Mouse (Mus musculus) ovary, postnatal 10 days (tissue): ENCODE data around the gene Mybpc2.

Experiments used
- DNase-seq: peaks from one replicate; pipeline ENCODE4 v3.0.0; 2022; ENCODE audit warnings: low spot score

Mybpc2 gene

DNA sequence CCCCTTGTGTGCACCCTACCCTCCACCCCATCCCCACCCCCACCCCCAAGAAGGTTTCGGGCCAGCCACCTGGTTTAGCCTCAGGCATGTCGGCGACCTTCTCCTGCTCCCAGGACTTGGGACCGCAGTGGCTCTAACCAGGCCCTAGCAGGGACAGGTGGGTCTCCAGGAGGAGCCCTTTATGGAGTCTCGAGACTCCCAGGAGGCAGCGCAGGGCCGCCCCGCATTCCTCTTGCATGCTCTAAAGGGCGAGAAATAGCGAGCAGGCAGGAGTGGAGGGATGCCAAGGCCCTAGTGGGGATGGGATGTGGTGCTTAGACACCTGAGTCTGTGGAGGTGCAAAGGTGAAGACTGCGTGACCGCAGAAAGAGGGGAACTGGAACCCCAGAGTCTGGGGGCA, at the start of gene Mybpc2:
TSS of gene Mybpc2 (minus strand) at position 155 of the 400 bp plus-strand sequence.
- no peak for DNase-seq

DNA sequence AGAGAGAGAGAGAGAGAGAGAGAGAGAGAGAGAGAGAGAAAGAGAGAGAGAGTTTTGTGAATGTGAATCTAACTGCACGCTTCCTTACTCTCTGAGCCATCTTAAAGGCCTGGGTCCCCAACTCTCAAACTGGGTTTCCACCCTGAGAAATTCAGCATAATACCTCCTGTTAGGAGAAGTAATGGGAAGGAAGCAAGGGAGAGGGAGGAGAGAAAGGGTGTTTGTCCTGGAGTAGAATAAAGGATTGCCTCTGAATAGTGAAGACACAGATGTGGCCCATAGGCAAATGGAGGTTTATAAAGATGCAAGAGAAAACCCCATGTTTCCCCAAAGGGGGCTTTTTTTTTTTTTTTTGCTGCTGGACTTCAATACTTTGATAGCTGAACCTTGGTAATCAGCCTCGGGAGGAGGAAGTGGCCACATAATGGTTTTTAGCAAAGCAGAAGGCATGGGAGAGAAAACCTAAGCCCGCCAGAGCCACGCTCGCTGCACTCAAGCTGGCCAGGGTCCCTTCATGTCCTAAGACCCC, 48.6 kb upstream of the Mybpc2 start:
- DNase-seq: no peak

DNA sequence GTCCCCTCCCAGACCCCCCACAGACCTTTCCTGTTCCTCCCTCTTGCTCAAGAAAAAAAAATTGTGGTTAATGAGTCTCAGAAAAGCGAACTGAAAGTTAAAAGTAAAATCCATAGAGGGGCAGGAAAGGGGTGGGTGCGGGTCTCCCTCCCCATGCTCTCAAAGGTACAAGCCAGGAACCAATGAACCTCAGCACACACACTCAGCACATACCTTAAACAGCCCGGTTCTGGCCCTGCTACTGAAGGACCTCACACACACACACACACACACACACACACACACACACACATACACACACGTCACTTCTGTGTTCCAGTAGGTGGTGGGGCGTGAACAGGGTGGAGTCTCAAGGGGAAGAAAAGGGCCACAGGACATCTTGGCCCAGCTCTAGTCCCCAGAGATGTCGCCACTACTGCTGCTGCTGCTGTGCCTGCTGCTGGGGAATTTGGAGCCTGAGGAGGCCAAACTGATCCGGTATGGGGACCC, 47.8 kb upstream of the Mybpc2 start, which contains the start of gene Napsa:
TSS of gene Napsa (plus strand) at position 168 of the 489 bp plus-strand sequence.
- no peak for DNase-seq

DNA sequence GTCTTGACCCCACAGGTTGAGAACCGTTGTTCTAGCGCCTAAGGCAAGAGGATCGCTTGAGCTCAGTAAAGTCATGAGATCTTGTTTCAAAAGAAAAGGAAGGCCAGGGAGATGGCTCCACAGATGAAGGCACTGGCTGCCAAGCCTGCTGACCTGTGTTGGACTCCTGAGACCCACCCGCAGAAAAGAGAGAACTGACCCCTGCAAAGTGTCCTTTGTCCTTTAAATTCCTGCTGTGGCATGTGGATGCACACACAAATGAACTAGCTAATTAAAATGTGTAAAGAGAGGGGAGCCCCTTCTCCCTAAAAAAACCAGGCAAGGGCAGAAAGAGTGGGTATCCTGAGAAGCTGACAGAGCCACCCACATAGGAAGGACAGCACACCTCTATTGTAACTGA, 47.4 kb upstream of the Mybpc2 start:
- no peak for DNase-seq

DNA sequence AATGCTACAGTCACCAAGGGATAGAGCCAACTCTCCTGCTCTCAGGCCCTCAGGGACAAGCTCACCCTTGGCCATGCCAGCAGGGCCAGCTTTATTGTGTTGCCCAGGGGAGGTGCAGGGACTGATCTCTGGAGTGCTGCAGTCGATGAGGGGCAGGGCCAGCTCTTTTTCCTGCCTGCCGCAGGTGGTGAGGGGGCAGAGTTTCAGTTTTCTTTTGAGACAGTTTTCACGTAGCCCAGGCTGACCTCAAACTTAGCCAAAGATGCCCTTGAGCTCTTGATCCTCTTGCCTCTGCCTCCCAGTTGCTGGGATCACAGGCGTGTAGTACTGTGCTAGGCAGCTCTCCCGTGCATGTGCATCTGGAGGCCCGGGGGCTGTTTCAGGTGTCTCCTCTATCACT, 46.5 kb upstream of the Mybpc2 start:
- no peak for DNase-seq

DNA sequence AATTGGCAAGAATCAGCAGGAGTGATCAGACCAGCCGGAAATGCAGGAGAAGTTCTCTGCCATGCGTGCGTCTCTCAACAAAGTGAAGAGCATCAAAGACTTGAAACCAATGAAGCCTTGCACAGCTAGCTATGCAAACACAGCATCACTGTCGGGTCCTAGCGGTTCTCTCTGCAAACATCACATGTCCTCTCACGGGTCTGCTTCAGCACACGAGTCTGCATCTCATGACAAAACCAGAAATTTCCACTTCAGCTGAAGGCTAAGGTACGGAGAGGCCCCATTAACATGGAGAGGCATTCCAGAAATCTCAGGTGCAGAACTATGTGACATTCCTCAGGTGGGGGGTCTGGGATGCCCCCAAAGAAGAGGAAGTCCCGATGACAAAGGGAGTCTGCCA, 44.3 kb upstream of the Mybpc2 start:
- no peak for DNase-seq

DNA sequence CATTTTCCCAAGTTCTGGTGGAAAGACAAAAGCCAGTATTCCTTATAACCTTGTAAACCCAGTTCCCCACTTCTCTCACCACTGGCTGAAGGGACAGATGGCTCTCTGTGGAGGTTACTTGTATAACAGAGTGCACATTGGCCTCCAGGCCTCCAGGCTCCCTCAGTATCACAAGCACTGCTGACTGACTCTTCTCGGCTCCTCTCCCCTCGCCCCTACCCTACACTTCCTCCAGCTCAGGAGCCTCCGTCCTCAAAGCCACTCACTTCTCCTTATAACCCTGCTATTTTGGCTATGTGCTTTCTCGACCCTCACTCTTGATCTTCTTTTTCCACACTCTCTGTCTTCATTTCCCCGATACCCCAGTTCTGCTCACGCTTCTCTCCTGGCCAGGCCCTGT, 41.0 kb upstream of the Mybpc2 start:
- DNase-seq: no peak

DNA sequence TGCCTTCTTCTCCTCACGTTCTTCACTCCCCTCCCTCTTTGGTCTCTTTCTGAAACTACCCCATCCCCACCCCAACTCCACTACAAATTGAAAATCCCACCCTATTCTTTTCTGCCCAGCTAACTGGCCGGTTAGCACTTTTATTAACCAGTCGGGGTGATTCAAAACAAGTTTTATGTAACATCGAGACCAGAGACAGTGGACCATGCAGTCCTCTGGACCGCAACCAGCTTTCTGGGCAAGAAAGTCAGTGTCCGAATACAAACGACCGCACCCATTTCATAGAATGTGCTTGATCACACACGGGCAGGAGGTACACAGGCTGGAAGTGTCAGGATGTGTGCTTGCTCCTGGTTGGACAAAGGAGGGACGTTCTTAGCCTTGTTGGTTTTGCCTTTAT, 40.0 kb upstream of the Mybpc2 start:
- DNase-seq: no peak

DNA sequence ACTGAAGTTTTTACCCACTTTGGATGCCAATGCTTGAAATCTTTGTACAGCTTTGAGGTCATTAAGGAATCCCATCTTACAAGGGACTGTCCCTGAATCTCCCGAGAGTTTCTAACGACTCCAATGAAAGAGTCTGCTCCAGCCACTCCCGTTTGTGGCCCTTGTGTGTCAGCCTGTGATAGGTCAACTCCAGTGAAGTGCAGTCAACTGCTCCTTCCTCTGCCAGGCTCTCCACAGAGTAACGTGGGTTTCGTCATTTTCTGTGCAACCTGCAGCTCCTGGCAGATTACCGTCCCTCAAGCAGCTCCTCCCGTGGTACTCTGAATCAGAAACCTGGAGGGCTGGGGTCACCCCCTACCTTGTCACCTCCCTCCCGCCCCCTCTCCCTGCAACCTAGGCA, 38.8 kb upstream of the Mybpc2 start:
- DNase-seq: no peak

DNA sequence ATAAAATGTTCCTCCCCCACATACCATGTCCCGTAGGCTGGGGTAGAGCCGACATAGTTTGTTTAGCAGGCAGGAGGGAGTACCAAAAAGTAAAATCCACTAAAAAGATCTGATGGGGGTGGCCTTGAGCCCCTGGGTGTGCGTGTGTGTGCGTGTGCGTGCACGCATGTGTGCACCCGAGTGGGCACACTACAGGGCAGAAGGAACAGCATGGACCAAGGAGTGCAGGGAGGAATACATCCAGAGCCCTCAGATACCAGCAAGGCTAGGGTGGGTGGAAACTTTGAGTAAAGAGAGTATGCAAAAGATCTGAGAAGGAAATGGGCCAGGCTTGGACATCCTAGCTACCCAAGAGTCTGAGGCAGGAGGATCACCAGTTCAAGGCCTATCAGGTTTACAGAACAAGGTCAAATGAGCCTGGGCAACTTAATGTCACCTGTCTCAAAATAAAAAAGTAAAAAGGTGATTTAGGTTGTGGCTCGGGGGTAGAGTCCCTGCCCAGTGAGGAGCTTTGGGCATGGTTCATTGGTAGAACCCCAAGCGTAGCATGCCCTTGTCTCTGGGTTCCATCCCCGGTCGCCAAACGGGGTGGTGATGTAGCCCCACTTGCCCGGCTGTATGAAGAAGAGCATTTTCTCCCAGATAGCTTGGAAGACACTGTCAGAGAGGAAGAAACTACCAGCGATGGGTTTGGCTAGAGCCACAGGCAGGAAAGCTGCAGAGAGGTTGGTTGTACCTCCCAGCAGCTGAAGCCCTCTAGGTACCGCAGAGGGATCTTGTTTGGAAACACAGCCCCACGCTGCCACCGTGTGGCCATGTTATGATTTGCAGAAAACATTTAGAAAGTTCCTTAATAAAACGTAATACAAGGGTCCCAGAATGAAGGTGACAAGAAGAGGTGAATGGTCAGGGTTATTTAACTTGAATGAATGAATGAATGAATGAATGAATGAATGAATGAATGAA, 36.3 kb upstream of the Mybpc2 start:
- DNase-seq: no peak

DNA sequence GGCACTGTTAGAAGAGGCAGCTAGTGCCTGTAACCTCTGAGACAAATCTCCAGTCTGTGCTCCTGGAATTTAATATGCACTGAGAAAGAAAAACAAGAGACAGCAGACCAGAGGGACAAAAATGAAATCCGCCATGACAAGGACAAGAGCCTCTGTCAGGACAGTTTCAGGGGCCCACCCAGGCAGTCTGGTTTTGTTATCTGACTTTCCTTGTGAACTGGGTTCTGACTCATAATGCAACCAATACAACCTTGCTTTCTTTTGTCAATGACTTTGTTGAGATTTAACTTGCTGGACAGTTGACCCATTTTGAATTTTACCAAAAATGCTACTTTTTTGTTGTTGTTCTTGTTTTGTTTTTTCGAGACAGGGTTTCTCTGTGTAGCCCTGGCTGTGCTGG, 33.2 kb upstream of the Mybpc2 start:
- no peak for DNase-seq

DNA sequence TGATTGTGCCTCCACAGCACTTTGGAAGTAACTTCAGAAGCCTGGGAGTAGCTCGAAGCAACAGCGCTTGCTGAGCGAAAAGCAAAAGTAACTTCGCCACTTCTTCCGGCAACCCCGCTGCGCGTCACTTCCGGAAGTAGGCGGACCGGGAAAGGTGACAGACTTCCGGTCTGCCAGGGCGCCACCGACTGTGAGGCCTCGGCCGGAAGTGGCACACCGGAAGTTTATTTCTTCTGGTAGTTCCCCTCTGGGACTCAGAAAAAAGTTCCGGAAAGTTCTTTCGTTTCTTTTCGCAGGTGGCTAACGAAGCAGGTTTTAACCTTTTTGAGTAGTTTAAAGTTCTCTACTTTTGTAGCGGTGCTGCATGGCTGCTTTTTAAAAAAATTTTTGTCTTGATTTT, 29.4 kb upstream of the Mybpc2 start, which contains the start of gene Nr1h2:
TSS of gene Nr1h2 (minus strand) at position 126 of the 400 bp plus-strand sequence.
- DNase-seq: peak; percentile 75

DNA sequence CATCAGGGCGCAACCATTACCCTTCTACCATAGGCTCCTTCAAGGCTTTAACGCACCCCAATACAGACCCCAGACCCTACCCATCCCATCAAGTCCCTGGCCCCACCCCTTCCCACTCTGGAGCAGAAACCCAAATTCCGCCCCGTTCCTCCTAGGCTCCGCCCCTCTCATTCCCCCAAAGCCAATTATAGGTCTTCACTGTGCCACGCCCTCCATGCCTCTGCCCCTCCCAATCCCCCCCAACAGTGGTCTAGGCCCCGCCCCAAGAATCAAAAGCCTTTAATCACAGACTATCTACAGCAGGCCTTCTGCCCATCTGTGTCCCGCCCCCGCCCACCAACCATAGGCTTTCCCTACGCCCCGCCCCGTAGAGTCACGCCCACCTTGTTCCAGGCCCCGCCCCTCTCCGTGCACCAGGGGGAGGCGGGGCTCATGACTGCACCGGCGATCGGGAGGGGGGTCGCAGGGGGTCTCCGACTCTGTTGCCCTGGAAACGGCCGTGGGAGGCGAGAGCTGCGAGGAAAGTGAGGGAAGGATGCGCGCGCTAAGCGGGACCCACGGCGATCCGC, 28.8 kb upstream of the Mybpc2 start:
- DNase-seq: no peak

DNA sequence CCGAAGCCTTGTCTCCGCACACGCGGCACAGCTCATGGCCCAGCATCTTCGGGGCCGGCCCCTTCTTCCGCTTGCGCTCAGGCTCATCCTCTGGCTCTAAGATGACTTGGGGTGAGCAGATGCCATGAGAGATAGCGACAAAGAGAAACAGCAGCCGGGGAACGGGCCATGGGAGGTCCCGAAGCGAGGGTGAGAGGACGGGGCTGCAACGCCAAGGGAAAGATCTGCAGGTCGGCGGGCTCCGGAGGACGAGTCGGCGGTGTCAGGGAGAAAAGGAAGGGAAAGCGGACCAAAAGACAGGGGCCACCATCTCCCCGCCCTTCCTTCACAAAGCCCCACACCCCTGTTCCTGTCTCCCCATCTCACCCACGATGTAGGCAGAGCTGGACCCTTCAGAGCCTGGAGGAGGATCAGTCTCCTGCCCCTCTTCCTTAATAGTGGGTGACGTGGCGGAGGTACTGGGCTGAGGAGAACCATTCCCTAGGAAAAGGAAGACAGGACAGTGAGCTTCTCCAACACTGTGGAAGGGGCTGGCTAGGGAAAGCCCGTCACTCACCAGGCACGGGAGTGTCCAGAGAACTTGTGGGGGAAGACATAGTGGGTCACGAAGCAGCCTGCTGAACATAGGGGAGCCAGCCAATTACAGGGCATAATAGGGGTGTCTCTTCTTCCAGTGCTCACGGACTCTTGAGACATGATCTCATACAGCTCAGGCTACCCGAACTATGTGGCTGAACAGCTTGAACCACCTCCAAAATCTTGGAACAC, 27.9 kb upstream of the Mybpc2 start:
- no peak for DNase-seq

DNA sequence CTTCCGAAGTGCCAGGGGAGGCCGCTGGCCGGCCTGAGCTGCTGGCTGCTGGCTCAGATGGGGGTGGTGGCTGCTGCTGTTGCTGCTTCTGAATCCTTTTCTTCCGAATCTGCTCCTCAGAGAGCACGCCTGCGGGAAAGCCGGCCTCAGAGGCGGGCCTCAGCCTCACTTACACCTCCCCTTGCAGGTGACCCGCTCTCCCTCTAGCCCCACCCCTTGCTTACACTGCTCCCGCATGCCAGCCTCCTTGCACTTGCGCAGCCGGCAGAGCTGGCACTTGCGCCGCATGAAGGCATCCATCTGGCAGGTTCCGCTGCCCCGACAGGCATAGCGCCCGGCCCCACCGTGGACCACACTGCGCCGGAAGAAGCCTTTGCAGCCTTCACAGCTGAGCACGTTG, 27.3 kb upstream of the Mybpc2 start:
- no peak for DNase-seq

DNA sequence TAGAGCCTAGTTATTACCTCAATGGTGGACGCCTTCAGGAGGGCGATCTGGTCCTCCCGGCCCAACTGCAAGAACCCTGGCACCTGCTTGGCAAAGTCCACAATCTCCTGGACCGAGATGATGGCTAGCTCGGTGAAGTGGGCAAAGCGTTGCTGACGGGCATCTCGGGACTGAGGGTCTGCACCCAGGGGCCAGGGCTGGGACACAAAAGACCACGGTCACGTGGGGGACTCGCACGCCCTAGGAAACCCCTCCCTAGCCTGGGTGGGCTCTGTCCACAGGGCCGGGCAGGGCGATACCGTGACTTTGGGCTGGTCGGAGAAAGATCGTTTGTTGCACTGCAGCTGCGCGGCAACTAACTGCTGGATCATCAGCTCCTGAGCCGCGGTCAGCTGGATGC, 26.8 kb upstream of the Mybpc2 start:
- DNase-seq: no peak

DNA sequence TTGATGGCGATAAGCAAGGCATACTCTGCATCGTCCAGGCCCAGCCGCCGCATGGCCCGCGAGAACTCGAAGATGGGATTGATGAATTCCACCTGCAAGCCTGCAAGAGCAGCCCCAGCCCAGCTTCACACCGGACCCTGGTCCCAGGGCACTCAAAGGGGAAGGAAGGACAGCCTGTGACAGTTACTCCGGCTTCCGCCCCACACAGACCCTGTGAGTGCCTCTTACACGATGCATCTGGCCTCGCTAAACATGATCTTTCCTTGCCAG, 25.9 kb upstream of the Mybpc2 start:
- DNase-seq: no peak

DNA sequence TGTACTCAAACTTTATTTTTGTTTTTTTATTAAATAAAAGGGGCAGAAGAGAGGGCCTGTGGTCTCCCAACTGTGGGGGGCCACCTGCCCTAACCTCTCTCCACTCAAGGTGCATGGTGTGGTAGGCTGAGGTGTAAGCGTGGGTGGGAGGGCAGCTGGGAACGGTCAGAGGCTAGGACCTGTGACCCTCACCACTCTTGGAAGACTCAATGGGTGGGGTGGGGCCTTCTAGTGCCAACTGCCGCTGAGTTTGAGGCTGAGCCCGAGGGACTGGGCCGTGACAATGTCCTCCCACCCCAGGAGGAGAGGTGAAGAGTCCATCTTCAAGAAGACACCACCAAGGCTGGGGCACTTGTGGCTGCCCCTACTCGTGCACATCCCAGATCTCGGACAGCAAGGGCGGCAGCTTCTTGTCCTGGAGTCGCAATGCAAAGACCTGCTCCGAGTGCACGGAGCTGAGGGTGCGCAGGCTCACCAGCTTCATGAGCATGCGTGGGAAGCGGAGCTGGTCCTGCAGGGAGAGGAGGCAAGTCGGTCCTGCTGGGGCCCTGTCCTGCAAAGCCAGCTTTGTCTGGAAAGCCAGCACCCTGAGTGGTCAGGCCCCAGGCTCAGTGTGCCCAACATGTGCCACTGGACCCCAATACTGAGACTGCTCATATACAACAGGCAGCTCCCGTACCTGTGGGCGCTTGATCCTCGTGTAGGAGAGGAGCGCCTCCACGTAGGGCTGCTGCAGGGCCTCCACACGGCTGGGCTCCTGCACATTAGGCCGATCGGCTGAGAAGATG, 25.4 kb upstream of the Mybpc2 start:
- no peak for DNase-seq

DNA sequence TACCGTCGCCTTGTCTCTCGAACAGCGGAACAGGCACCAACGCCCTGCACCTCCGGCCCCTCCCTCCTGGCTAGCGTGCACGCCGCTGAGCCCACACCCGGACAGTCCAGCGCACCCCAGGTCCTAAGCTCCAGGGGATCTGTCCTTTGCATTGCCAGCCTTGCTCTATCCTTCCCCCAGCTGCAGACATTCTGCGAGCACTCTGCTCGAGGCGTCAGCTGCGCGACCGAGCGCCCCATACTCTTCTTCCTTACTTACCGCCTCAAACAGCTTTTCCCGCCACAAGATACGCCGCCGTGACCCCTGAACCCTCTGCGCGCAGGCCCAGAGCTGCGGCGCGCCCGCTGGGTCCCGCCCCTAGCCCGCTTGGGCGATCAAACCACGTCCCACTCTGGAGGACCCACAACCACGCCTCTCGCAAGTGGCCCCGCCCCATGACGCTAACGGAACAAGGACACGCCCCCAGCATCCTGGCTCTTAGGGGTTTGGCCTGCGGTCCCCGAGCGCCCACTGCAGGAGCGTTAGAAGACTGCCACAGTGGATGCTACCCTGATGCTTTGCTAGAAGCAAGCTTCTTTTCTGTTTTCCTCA, 24.1 kb upstream of the Mybpc2 start, which contains the start of gene Pold1:
TSS of gene Pold1 (minus strand) at position 353 of the 591 bp plus-strand sequence.
- DNase-seq: peak; percentile 96

DNA sequence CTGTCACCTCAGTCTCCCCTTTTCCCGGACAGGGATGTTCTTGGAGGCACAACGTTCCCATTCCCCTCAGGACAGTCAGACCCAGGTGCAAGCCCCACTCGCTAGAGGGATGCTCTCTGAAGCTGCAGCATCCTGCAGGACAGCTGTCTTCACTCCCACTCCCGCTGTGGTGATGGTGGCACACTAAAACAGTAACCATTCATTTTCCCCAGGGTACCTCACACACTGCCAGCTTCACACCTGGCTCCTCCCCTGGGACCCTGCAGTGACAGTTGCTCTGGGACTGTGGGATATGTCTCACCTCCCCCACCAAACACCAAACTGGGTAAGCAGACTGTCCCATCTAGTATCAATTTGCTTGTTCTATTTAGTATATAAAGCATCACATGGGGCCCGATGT, 23.3 kb upstream of the Mybpc2 start:
- no peak for DNase-seq

DNA sequence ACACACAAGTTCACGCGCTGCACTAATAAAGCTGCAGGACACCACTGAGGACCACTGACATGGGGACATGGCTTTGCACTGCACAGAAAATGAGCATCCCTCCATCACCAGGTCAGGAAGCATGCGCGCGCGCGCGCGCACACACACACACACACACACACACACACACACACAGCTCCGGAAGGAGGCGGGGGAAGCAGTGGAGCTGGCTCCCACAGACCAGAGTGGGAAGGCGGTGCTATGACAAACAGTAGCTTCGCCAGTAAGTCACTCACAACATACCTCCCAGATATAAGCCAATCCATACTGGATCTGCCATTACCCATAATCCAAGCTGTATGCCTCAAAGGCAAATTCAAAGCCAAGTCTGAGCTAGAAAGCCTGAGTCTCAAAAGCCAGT, 22.6 kb upstream of the Mybpc2 start:
- no peak for DNase-seq
